Mouse (Mus musculus) stomach, embryonic 16.5 days (tissue): ENCODE data around the gene Krt84. TPM values are rescaled to one million over a fixed set of nuclear protein-coding genes. Genes with fewer than 3 reads are reported as not detected.

Source experiments
- ATAC-seq: fragments of 200-750 bp; cut with Nextera tagmentation; 2 replicates; pipeline ENCODE4 v1.8.0; 2017; ENCODE audit warnings: moderate number of reproducible peaks, moderate TSS enrichment; ENCODE audit not compliant: insufficient read depth, low FRiP score
- H3K27ac ChIP-seq: fragments of 300-500 bp; sonication (generic); 2 replicates; pipeline ENCODE4 v1.5.1; 2014; ENCODE audit warnings: low read length
- H3K27me3 ChIP-seq: fragments of 300-500 bp; sonication (generic); 2 replicates; pipeline ENCODE4 v1.6.1; 2014; ENCODE audit warnings: low read length, control low read depth, mixed read lengths; ENCODE audit not compliant: control insufficient read depth, insufficient read depth
- H3K36me3 ChIP-seq: fragments of 300-500 bp; sonication (generic); 2 replicates; pipeline ENCODE4 v1.6.1; 2014; ENCODE audit warnings: low read length; ENCODE audit not compliant: control insufficient read depth, insufficient read depth
- H3K4me1 ChIP-seq: fragments of 300-500 bp; sonication (generic); 2 replicates; pipeline ENCODE4 v1.6.1; 2014; ENCODE audit warnings: low read length, control low read depth, mixed read lengths; ENCODE audit not compliant: control insufficient read depth, insufficient read depth
- H3K4me2 ChIP-seq: fragments of 300-500 bp; sonication (generic); 2 replicates; pipeline ENCODE4 v1.6.1; 2014; ENCODE audit warnings: low read depth, low read length, mixed read lengths
- H3K4me3 ChIP-seq: fragments of 300-500 bp; sonication (generic); replicated peaks from 2 replicates; pipeline ENCODE4 v1.5.1; 2014; ENCODE audit warnings: mild to moderate bottlenecking, low read length
- H3K9ac ChIP-seq: fragments of 300-500 bp; sonication (generic); 2 replicates; pipeline ENCODE4 v1.6.1; 2014; ENCODE audit warnings: low read length
- H3K9me3 ChIP-seq: fragments of 300-500 bp; sonication (generic); replicated peaks from 2 replicates; pipeline ENCODE4 v1.6.1; 2016; ENCODE audit warnings: low read length, control low read depth; ENCODE audit not compliant: control insufficient read depth
- WGBS: fragments of 180-500 bp; shearing (Covaris S2); extraction: QIAGEN DNeasy Blood & Tissue Kit; methylation state at CpG from one replicate; pipeline ENCODE4 v1.1.7; 2014; 5-methylcytosine and 5-hydroxymethylcytosine counted together
- polyA plus RNA-seq: library from polyadenylated mRNA; unstranded; fragments of >200 nt; fragmentation: Nextera tagmentation; extraction: Ambion mirVana; gene quantifications from 2 replicates; pipeline ENCODE4 v1.2.1, GENCODE M21; 2015

Krt84 gene
- polyA plus RNA-seq: 0.09 TPM in 1 of 2 replicates, not detected in the other

DNA sequence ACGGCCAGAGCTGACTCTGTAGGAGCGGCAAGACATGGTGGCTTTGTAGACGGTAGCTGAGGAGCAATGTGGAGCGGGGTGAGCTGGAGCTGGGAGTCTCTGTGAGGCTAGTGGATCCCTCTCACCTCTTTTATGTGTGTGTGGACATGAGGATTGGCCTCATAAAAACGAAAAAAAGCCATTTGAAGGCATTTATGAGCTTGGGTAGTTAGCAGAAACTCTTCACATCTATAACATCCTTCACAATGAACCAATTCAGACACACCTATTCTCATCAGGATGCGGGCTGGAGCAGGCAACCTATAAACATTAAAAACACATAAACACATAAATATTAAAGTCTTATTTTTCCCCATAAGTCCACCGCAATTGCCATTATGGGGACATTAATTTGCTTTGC is at the start of gene Krt84:
TSS of gene Krt84 (minus strand) at position 101 of the 400 bp plus-strand sequence.
- no peak within 1 kb of the TSS for H3K27ac ChIP-seq
- no peak within 1 kb of the TSS for H3K4me3 ChIP-seq
- no peaks in the 10 kb centered on the region for H3K36me3 ChIP-seq
- ATAC-seq: no peak
- H3K27me3 ChIP-seq: no peaks in the 10 kb centered on the region
- H3K4me2 ChIP-seq: no peak within 1 kb of the TSS
- no peak within 1 kb of the TSS for H3K9ac ChIP-seq
- WGBS: 81% methylated on average over 7 of the region's 7 CpGs
- H3K4me1 ChIP-seq: no peaks in the 10 kb centered on the region
- no peaks in the 10 kb centered on the region for H3K9me3 ChIP-seq

- H3K9me3 ChIP-seq: no peaks in the 10 kb centered on the region
- no peak overlapping the region for H3K4me2 ChIP-seq
- no peak overlapping the region for H3K27ac ChIP-seq
- H3K4me1 ChIP-seq: 0 out of 2 replicates have a peak, but pooled peaks cover 3% of the 10 kb centered on the region
- H3K27me3 ChIP-seq: no peaks in the 10 kb centered on the region
- no peak overlapping the region for H3K9ac ChIP-seq
- ATAC-seq: no peak
- no peak overlapping the region for H3K4me3 ChIP-seq
- no peaks in the 10 kb centered on the region for H3K36me3 ChIP-seq
- 75% methylated on average over 3 of the region's 3 CpGs for WGBS
Observed at GRCm38 (mm10) chr15:101581701-101582100, 49.1 kb upstream of the Krt84 start.

- Histone ChIP-seq H3K27ac (no peak overlapping the region), H3K4me1 (no peaks in the 10 kb centered on the region), H3K9me3 (no peaks in the 10 kb centered on the region), H3K27me3 (no peaks in the 10 kb centered on the region), H3K4me2 (no peak overlapping the region), H3K36me3 (no peaks in the 10 kb centered on the region), H3K9ac (no peak overlapping the region), H3K4me3 (no peak overlapping the region)
- WGBS: 65% methylated on average over 5 of the region's 5 CpGs
- ATAC-seq: no peak
Observed at GRCm38 (mm10) chr15:101575506-101575905, 42.9 kb upstream of the Krt84 start.

GRCm38 (mm10) chr15:101573796-101574345 is 41.3 kb upstream of the Krt84 start, which contains the start of gene Krt75:
TSS of gene Krt75 (minus strand) at chr15:101573904.
- no peaks in the 10 kb centered on the region for H3K4me1 ChIP-seq
- no peaks in the 10 kb centered on the region for H3K36me3 ChIP-seq
- no peak within 1 kb of the TSS for H3K4me2 ChIP-seq
- H3K9ac ChIP-seq: no peak within 1 kb of the TSS
- H3K27ac ChIP-seq: no peak within 1 kb of the TSS
- no peaks in the 10 kb centered on the region for H3K27me3 ChIP-seq
- ATAC-seq: no peak
- H3K4me3 ChIP-seq: no peak within 1 kb of the TSS
- no peaks in the 10 kb centered on the region for H3K9me3 ChIP-seq
- 57% methylated on average over 15 of the region's 15 CpGs for WGBS

- Histone ChIP-seq H3K36me3 (no peaks in the 10 kb centered on the region), H3K9ac (no peak overlapping the region), H3K4me2 (no peak overlapping the region), H3K4me1 (no peaks in the 10 kb centered on the region), H3K27me3 (no peaks in the 10 kb centered on the region), H3K4me3 (no peak overlapping the region), H3K27ac (no peak overlapping the region), H3K9me3 (no peaks in the 10 kb centered on the region)
- 37% methylated on average over 7 of the region's 7 CpGs for WGBS
- ATAC-seq: no peak
Observed at GRCm38 (mm10) chr15:101567780-101568179, 35.2 kb upstream of the Krt84 start.

GRCm38 (mm10) chr15:101562850-101563249 is 30.2 kb upstream of the Krt84 start, which contains the start of gene Krt90:
TSS of gene Krt90 (minus strand) at chr15:101562950.
- Histone ChIP-seq H3K36me3 (no peaks in the 10 kb centered on the region), H3K4me3 (no peak within 1 kb of the TSS), H3K9ac (no peak within 1 kb of the TSS), H3K27ac (no peak within 1 kb of the TSS), H3K4me1 (no peaks in the 10 kb centered on the region), H3K4me2 (no peak within 1 kb of the TSS), H3K27me3 (0 out of 2 replicates have a peak, but pooled peaks cover 3% of the 10 kb centered on the region), H3K9me3 (no peaks in the 10 kb centered on the region)
- ATAC-seq: no peak
- 64% methylated on average over 5 of the region's 5 CpGs for WGBS

DNA sequence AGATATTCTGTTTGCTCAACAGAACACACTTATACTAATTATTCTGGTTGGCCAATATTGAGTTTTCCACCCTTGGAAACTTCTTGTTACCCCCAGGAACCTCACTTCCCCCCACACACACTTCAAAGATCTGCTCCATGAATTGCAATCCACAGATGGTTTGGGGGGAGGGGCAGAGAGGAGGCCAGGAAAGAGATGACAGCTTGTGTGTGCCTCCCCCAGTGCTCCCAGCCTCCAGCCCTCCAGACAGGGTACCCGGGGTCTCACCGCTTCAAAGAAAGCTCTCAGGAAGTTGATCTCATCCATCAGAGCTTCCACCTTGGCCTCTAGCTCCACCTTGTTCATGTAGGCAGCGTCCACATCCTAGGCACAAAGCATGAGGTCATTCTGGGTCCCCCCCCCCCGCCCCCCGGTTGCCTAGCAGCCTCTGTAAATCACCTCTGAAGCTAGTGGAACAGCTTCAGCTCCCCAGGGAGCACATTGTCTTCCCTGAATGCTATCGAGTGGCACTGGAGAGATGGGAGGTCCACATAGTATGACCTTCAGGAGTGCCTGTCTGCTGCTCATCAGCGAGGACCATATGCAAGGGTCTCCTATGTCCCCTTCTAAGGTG is 25.5 kb upstream of the Krt84 start:
- Histone ChIP-seq H3K4me1 (peaks cover 1% of the 10 kb centered on the region; the same call in 1 of the 2 replicates), H3K9ac (no peak overlapping the region), H3K9me3 (no peaks in the 10 kb centered on the region), H3K27ac (no peak overlapping the region), H3K4me3 (no peak overlapping the region), H3K27me3 (0 out of 2 replicates have a peak, but pooled peaks cover 3% of the 10 kb centered on the region), H3K36me3 (no peaks in the 10 kb centered on the region), H3K4me2 (no peak overlapping the region)
- ATAC-seq: no peak
- WGBS: 6% methylated on average over 7 of the region's 7 CpGs

GRCm38 (mm10) chr15:101553169-101553568 is 20.5 kb upstream of the Krt84 start:
- Histone ChIP-seq H3K27me3 (no peaks in the 10 kb centered on the region), H3K4me3 (no peak overlapping the region), H3K36me3 (no peaks in the 10 kb centered on the region), H3K4me1 (peaks cover 9% of the 10 kb centered on the region), H3K27ac (no peak overlapping the region), H3K4me2 (peak overlapping the region; percentile 41; the same call in 1 of the 2 replicates), H3K9me3 (no peaks in the 10 kb centered on the region), H3K9ac (no peak overlapping the region)
- under 1% methylated on average over 11 of the region's 11 CpGs for WGBS
- ATAC-seq: 0 out of 2 replicates have a peak, but pooled peaks have one; percentile 57

- WGBS: 79% methylated on average over 8 of the region's 8 CpGs
Observed at GRCm38 (mm10) chr15:101552188-101552587, 19.6 kb upstream of the Krt84 start.

More at GRCm38 (mm10) chr15:101552188-101552587, 19.6 kb upstream of the Krt84 start:
- Histone ChIP-seq H3K27ac (no peak overlapping the region), H3K27me3 (no peaks in the 10 kb centered on the region), H3K9ac (no peak overlapping the region), H3K4me1 (peaks cover 9% of the 10 kb centered on the region), H3K9me3 (no peaks in the 10 kb centered on the region), H3K4me2 (no peak overlapping the region), H3K4me3 (no peak overlapping the region), H3K36me3 (no peaks in the 10 kb centered on the region)
- no peak for ATAC-seq
